Mouse (Mus musculus): Measurements from ENCODE around the gene Hyal2. TPM values are rescaled to one million over a fixed set of nuclear protein-coding genes. Genes with fewer than 3 reads are reported as not detected.

Gene Hyal2
- polyA plus RNA-seq, 1 experiment from 2014 or later = 69.6 TPM

DNA sequence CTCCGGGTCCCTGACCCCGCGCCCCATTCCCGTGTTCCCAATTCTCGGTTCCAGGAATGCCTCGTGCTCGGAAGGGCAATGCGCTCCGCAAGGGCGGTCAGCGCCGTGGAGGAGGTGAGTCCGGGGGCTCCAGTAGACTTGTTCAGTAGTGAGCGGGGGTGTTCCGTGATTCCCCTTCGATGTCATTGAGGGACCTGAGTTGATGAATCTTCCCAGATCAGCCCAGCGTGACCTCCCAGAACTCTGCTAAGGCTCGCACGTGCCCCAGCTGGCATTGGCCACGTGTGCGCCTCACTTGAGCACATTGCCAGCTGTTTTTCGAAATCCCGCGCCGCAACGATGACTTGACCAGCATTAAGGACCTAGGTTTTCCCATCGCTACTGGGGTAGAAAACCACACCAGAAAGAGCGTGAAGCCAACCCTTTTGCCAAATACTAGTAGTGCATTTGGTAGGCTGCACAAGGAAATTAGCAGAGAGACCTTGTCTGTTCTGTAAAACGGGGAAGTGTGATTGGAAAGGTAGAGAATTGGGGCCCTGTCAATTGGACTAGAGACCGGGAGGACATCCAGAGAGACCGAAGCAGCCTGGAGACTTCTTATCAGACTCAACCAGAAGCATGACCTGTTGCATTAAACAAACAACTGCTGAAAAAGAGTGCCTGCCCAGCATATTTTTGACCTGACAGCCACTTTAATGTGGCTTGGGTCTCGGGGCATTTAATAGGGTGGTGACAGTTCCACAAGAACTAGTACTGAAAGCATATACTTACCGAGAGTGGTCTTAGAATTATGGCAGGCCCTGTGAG is 20.3 kb downstream of the Hyal2 start:
- Histone ChIP-seq H3K27me3 (ENCODE audit: control insufficient read depth, insufficient read depth, low read depth, low read length) (no peaks in the 10 kb centered on the region), H3K9ac (ENCODE audit: low read depth, low read length) (peak overlapping the region; percentile 67), H3K27ac (ENCODE audit: low read length) (peak overlapping the region; percentile 38; the same call in 1 of the 2 replicates), H3K36me3 (ENCODE audit: control insufficient read depth, insufficient read depth, low read length) (peaks cover 12% of the 10 kb centered on the region), H3K4me2 (ENCODE audit: low read length) (peak overlapping the region; percentile 92), H3K4me3 (ENCODE audit: low read depth, low read length) (peak overlapping the region; percentile 79), H3K4me1 (ENCODE audit: control insufficient read depth, insufficient read depth, low read length) (peaks cover 12% of the 10 kb centered on the region), H3K9me3 (replicated peaks; ENCODE audit: control insufficient read depth, low read length, poor library complexity, severe bottlenecking) (no peaks in the 10 kb centered on the region)
- no peak; the same call in 1 of the 2 replicates for ATAC-seq
- WGBS = 7% methylated on average over 33 of the region's 33 CpGs

DNA sequence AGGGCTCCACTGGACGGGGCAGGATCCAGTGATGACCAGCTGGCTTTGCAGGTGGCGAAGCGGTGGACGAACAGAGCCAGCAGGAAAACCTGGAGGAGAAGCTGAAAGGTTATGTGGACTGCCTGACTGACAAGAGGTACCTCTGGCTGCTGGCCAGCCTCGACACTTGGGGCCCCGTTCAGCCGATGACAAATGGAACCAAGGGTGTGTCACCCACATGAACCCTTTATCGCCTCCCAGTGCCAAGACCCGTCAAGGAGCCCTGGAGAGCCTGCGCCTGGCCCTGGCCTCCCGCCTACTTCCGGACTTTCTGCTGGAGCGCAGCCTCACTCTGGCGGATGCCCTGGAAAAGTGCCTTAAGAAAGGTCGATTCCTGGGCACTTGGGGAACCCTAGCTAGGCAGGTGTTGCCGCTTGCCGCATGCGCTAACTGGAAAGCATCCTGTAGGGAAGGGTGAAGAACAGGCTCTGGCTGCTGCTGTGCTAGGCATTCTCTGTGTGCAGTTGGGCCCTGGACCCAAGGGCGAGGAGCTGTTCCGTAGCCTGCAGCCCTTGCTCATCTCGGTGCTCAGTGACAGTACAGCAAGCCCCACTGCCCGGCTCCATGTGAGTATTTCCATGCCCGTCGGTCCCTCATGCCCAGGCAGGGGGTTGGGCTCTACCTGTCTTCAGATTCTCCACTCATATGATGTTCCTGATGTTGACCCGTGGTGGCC is 22.5 kb downstream of the Hyal2 start:
- Histone ChIP-seq H3K27me3 (ENCODE audit: control insufficient read depth, insufficient read depth, low read depth, low read length) (no peaks in the 10 kb centered on the region), H3K9me3 (replicated peaks; ENCODE audit: control insufficient read depth, low read length, poor library complexity, severe bottlenecking) (no peaks in the 10 kb centered on the region), H3K4me2 (ENCODE audit: low read length) (no peak overlapping the region), H3K9ac (ENCODE audit: low read depth, low read length) (no peak overlapping the region), H3K4me3 (ENCODE audit: low read depth, low read length) (no peak overlapping the region), H3K36me3 (ENCODE audit: control insufficient read depth, insufficient read depth, low read length) (peaks cover 20% of the 10 kb centered on the region), H3K27ac (ENCODE audit: low read length) (no peak overlapping the region), H3K4me1 (ENCODE audit: control insufficient read depth, insufficient read depth, low read length) (peaks cover 12% of the 10 kb centered on the region)
- 92% methylated on average over 25 of the region's 25 CpGs for WGBS
- ATAC-seq = no peak

DNA sequence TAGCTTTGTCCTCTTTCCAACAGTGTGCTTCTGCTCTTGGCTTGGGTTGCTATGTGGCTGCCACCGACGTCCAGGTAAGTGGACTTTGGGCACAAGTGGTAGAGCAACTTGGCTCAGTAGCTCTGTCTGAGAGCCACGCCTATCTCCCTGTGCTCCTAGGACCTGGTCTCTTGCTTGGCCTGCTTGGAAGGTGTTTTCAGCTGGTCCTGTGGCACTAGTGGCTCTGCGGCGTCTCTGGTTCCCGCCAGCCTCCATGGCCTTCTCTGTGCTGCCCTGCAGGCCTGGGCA is 23.0 kb downstream of the Hyal2 start:
- Histone ChIP-seq H3K4me1 (ENCODE audit: control insufficient read depth, insufficient read depth, low read length) (peaks cover 12% of the 10 kb centered on the region), H3K4me2 (ENCODE audit: low read length) (no peak overlapping the region), H3K9me3 (replicated peaks; ENCODE audit: control insufficient read depth, low read length, poor library complexity, severe bottlenecking) (no peaks in the 10 kb centered on the region), H3K27ac (ENCODE audit: low read length) (no peak overlapping the region), H3K4me3 (ENCODE audit: low read depth, low read length) (no peak overlapping the region), H3K27me3 (ENCODE audit: control insufficient read depth, insufficient read depth, low read depth, low read length) (no peaks in the 10 kb centered on the region), H3K36me3 (ENCODE audit: control insufficient read depth, insufficient read depth, low read length) (peaks cover 20% of the 10 kb centered on the region), H3K9ac (ENCODE audit: low read depth, low read length) (no peak overlapping the region)
- ATAC-seq = no peak
- 92% methylated on average over 6 of the region's 6 CpGs for WGBS

DNA sequence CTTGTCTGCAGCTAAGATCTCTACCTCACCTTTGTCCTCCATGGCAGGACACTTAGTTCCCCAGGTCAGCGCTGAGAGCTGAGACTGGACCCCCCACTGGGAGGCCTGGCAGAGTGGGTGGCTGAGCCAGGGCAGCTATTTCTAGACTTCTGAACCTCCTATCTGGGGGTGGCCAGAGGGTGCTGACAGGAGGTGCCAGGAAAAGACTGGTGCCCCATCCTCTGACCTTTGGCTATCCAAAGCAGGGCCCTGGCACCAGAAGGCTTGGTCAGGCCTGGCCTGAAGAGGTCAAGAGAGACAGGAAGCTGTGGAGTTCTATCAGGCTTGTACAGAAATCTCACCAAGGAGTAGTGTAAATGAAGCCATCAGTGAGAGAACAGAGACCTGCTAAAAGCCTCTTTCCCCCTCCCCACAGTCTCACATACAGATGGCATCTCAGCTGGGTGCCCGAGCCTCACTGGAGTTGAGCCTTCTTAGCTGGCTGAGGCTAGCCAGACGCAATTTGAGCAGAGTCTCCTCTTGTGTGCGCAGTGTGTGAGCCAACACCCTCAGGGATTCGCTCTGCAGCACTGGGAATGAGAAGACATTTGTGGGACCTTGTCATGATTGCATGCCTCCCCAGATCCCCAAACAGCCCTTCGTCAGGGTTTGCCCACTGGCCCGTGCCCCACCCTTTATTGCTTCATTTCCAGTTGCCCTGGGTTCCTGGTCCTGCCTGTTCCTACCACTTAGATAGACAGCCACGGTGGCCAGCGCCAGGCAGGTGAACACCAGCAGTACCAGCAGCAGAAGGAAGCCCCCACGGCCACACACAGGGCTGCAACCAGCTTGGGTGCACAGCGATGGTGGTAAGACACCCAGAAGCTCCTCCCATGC is 25.6 kb downstream of the Hyal2 start:
- no peaks in the 10 kb centered on the region for H3K27me3 ChIP-seq (ENCODE audit: control insufficient read depth, insufficient read depth, low read depth, low read length)
- H3K9me3 ChIP-seq (replicated peaks; ENCODE audit: control insufficient read depth, low read length, poor library complexity, severe bottlenecking) = no peaks in the 10 kb centered on the region
- H3K4me2 ChIP-seq (ENCODE audit: low read length) = no peak overlapping the region
- H3K4me3 ChIP-seq (ENCODE audit: low read depth, low read length) = no peak overlapping the region
- peaks cover 6% of the 10 kb centered on the region for H3K4me1 ChIP-seq (ENCODE audit: control insufficient read depth, insufficient read depth, low read length)
- no peak overlapping the region for H3K27ac ChIP-seq (ENCODE audit: low read length)
- H3K36me3 ChIP-seq (ENCODE audit: control insufficient read depth, insufficient read depth, low read length) = peaks cover 20% of the 10 kb centered on the region
- H3K9ac ChIP-seq (ENCODE audit: low read depth, low read length) = no peak overlapping the region
- WGBS = 74% methylated on average over 11 of the region's 11 CpGs
- no peak for ATAC-seq

DNA sequence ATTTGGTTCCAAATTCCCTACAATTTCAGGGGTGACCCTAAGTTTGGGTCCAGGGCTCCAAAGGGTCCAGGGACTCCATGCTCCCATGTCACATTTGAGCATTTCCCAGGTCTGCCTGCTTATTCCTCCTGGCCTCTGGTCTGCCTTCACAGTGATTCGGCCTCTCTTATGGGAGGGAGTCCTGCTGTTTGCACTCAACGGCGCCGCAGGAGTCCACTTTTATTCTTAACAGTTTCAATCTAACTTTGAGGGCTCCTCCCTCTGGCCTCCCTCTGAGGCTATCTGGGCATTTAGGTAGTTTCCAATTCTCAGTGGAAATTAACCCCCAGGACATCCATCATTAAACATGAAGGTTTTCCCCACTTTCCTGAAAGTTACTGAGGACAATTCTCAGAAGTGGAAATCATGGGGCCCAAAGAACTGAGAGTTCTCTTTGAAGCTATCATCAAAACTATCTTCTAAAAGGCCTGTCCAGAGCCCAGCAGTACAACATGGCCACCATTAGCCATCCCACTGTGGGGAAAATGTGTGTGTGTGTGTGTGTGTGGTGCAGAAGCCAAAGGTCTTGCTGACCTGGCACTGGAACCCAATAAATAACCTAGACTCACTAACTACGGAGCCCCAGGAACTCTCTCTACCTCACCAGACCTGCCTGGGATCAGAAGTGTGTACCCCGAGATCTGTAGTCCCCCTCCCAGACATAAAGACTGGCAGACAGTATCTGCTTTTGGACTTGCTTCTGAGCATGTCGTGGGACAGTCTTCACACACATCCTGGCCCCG is 26.7 kb downstream of the Hyal2 start:
- Histone ChIP-seq H3K27me3 (ENCODE audit: control insufficient read depth, insufficient read depth, low read depth, low read length) (no peaks in the 10 kb centered on the region), H3K4me3 (ENCODE audit: low read depth, low read length) (no peak overlapping the region), H3K4me2 (ENCODE audit: low read length) (no peak overlapping the region), H3K27ac (ENCODE audit: low read length) (no peak overlapping the region), H3K4me1 (ENCODE audit: control insufficient read depth, insufficient read depth, low read length) (no peaks in the 10 kb centered on the region; the same call in 1 of the 2 replicates), H3K9ac (ENCODE audit: low read depth, low read length) (no peak overlapping the region), H3K9me3 (replicated peaks; ENCODE audit: control insufficient read depth, low read length, poor library complexity, severe bottlenecking) (no peaks in the 10 kb centered on the region), H3K36me3 (ENCODE audit: control insufficient read depth, insufficient read depth, low read length) (peaks cover 20% of the 10 kb centered on the region)
- no peak for ATAC-seq
- WGBS = 74% methylated on average over 8 of the region's 8 CpGs

DNA sequence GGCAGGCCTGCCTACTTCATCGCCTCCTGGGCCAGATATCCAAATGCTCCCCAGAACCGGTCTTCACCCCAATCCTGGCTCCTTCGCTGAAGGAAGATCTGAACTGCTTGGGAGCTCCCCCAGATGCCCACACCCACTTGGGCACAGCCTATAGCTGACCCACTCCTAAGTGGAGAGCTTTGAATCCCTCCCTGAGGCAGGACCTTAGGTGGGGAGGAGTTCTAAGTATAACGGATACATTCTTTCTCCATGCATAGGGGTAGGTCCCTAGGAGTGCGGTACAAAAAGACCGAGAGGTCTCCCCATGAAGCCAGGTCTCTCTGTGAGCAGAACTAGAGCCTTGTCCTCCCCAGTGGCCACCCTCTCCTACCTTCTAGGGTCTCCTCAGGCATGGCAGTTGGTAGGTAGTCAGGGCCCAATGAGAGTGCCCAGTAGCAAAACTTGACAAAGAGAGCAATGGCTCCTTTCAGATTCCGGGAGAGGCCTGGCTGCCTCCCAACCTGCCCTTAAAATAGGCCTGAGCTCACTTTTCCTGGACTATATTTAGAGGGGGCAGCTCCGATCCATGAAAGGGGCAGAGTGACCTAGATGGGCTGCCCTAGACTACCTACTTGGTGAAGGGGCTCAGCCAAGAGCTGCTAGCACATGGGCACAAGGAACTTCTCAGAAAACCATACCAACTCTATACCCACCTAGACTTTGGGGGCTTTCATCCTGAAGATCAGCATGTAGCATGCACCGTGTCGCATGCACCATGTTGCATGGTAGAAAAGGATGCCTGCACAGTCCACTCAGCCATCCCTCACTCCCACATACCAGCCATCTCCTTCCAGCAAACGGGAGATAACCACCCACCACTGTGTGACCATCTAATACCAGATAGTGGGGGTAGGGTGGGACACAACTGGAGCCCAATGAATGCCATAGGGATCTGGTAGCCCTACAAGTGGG is 29.1 kb downstream of the Hyal2 start:
- H3K9me3 ChIP-seq (replicated peaks; ENCODE audit: control insufficient read depth, low read length, poor library complexity, severe bottlenecking) = no peaks in the 10 kb centered on the region
- peaks cover 9% of the 10 kb centered on the region; the same call in 1 of the 2 replicates for H3K36me3 ChIP-seq (ENCODE audit: control insufficient read depth, insufficient read depth, low read length)
- H3K4me2 ChIP-seq (ENCODE audit: low read length) = no peak overlapping the region
- H3K9ac ChIP-seq (ENCODE audit: low read depth, low read length) = no peak overlapping the region
- no peak overlapping the region for H3K27ac ChIP-seq (ENCODE audit: low read length)
- ATAC-seq = no peak
- no peaks in the 10 kb centered on the region; the same call in 1 of the 2 replicates for H3K4me1 ChIP-seq (ENCODE audit: control insufficient read depth, insufficient read depth, low read length)
- no peaks in the 10 kb centered on the region for H3K27me3 ChIP-seq (ENCODE audit: control insufficient read depth, insufficient read depth, low read depth, low read length)
- WGBS = 87% methylated on average over 11 of the region's 11 CpGs
- H3K4me3 ChIP-seq (ENCODE audit: low read depth, low read length) = no peak overlapping the region

DNA sequence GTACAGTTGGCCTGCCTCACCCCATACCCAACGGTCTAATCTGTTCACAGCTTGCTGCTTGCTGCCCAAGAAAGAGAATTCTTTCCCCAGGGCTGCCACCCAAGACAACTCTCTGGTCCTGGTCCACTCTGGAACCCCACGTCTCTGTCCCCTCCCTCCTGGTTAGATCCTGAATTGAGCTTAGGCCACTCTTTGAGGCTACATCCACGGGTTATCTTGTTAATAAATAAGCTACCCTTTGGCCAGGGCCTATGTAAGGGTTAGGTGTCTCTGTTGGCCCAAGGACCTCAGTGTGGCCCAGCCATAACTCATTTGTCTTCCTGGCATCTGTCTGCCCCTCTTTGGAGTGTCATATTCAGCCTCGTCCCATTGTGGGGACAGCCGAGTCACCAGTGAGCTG is 30.6 kb downstream of the Hyal2 start:
- peaks cover 9% of the 10 kb centered on the region; the same call in 1 of the 2 replicates for H3K36me3 ChIP-seq (ENCODE audit: control insufficient read depth, insufficient read depth, low read length)
- no peak for ATAC-seq
- H3K4me2 ChIP-seq (ENCODE audit: low read length) = no peak overlapping the region
- 87% methylated on average over 5 of the region's 5 CpGs for WGBS
- H3K27ac ChIP-seq (ENCODE audit: low read length) = no peak overlapping the region
- no peaks in the 10 kb centered on the region for H3K27me3 ChIP-seq (ENCODE audit: control insufficient read depth, insufficient read depth, low read depth, low read length)
- H3K4me3 ChIP-seq (ENCODE audit: low read depth, low read length) = no peak overlapping the region
- H3K9ac ChIP-seq (ENCODE audit: low read depth, low read length) = 0 out of 2 replicates have a peak overlapping the region, but pooled peaks have one; percentile 3
- H3K9me3 ChIP-seq (replicated peaks; ENCODE audit: control insufficient read depth, low read length, poor library complexity, severe bottlenecking) = no peaks in the 10 kb centered on the region
- H3K4me1 ChIP-seq (ENCODE audit: control insufficient read depth, insufficient read depth, low read length) = peaks cover 6% of the 10 kb centered on the region
